Mouse (Mus musculus): Measurements from ENCODE around the gene Cmc1. TPM values are rescaled to one million over a fixed set of nuclear protein-coding genes. Genes with fewer than 3 reads are reported as not detected.
"Not testable (repeated sequence)": the region's sequence is repeated elsewhere in the genome, so short reads cannot be mapped to it uniquely, and the experiment has no call there.

Cmc1 gene
- total RNA-seq, 2 experiments from 2014 or later: 12.4 to 15.1 TPM

- peak in 1 of 2 experiments; percentile 4 for DNase-seq (ENCODE audit: low spot score in 2 of 2)
- intact Hi-C loops (cut with DNase I): loop anchor here (5.0 kb wide), 1 partner anchor 108 kb away; the partner anchor contains the start of gene Azi2
Measured at GRCm38 (mm10) chr9:118150429-118151220, 648 bp upstream of the Cmc1 start.

GRCm38 (mm10) chr9:118140356-118140755, 9.6 kb downstream of the Cmc1 start:
- DNase-seq (ENCODE audit: low spot score in 2 of 2); intact Hi-C loops (cut with DNase I): not testable (repeated sequence)

- no peak for DNase-seq (ENCODE audit: low spot score in 2 of 2)
- intact Hi-C loops (cut with DNase I): no loop called here
Measured at GRCm38 (mm10) chr9:118110360-118110710, 39.6 kb downstream of the Cmc1 start.

- intact Hi-C loops (cut with DNase I): no loop called here
- no peak for DNase-seq (ENCODE audit: low spot score in 2 of 2)
Measured at GRCm38 (mm10) chr9:118109697-118110359, 40.1 kb downstream of the Cmc1 start.

- intact Hi-C loops (cut with DNase I): no loop called here
- DNase-seq (ENCODE audit: low spot score in 2 of 2): peak; percentile 15 to 57
Measured at GRCm38 (mm10) chr9:118108527-118109011, 41.4 kb downstream of the Cmc1 start.

- intact Hi-C loops (cut with DNase I): no loop called here
- DNase-seq (ENCODE audit: low spot score in 2 of 2): no peak
Measured at GRCm38 (mm10) chr9:118101802-118102201, 48.2 kb downstream of the Cmc1 start.

GRCm38 (mm10) chr9:118100484-118100883, 49.5 kb downstream of the Cmc1 start:
- DNase-seq (ENCODE audit: low spot score in 2 of 2): no peak
- intact Hi-C loops (cut with DNase I): no loop called here

- intact Hi-C loops (cut with DNase I): loop anchor here (1.0 kb wide), 1 partner anchor 390 kb away; no protein-coding TSS in a partner anchor
- peak; percentile 6 to 33 for DNase-seq (ENCODE audit: low spot score in 2 of 2)
Measured at GRCm38 (mm10) chr9:118099395-118099794, 50.6 kb downstream of the Cmc1 start.

GRCm38 (mm10) chr9:118083834-118084233, 66.1 kb downstream of the Cmc1 start:
- intact Hi-C loops (cut with DNase I): no loop called here
- no peak for DNase-seq (ENCODE audit: low spot score in 2 of 2)

- intact Hi-C loops (cut with DNase I): no loop called here
- DNase-seq (ENCODE audit: low spot score in 2 of 2): no peak
Measured at GRCm38 (mm10) chr9:118082575-118083431, 67.2 kb downstream of the Cmc1 start.

GRCm38 (mm10) chr9:118073358-118073757, 76.6 kb downstream of the Cmc1 start:
- intact Hi-C loops (cut with DNase I): no loop called here

GRCm38 (mm10) chr9:118072101-118072500, 77.9 kb downstream of the Cmc1 start:
- intact Hi-C loops (cut with DNase I): no loop called here
- no peak for DNase-seq (ENCODE audit: low spot score in 2 of 2)

More at GRCm38 (mm10) chr9:118073358-118073757, 76.6 kb downstream of the Cmc1 start:
- DNase-seq (ENCODE audit: low spot score in 2 of 2): no peak

GRCm38 (mm10) chr9:118071337-118071736, 78.6 kb downstream of the Cmc1 start:
- no peak for DNase-seq (ENCODE audit: low spot score in 2 of 2)
- intact Hi-C loops (cut with DNase I): no loop called here

- intact Hi-C loops (cut with DNase I): no loop called here
Measured at GRCm38 (mm10) chr9:118070442-118070841, 79.5 kb downstream of the Cmc1 start.

GRCm38 (mm10) chr9:118059101-118059500, 90.9 kb downstream of the Cmc1 start:
- intact Hi-C loops (cut with DNase I): no loop called here
- DNase-seq (ENCODE audit: low spot score in 2 of 2): no peak

More at GRCm38 (mm10) chr9:118070442-118070841, 79.5 kb downstream of the Cmc1 start:
- no peak for DNase-seq (ENCODE audit: low spot score in 2 of 2)

- intact Hi-C loops (cut with DNase I): loop anchor here (2.0 kb wide), 1 partner anchor 436 kb away; no protein-coding TSS in a partner anchor
Measured at GRCm38 (mm10) chr9:118053286-118053685, 96.7 kb downstream of the Cmc1 start.

GRCm38 (mm10) chr9:118045011-118045533, 104.9 kb downstream of the Cmc1 start:
- intact Hi-C loops (cut with DNase I): no loop called here
- no peak for DNase-seq (ENCODE audit: low spot score in 2 of 2)

More at GRCm38 (mm10) chr9:118053286-118053685, 96.7 kb downstream of the Cmc1 start:
- DNase-seq (ENCODE audit: low spot score in 2 of 2): no peak

- DNase-seq (ENCODE audit: low spot score in 2 of 2): no peak
- intact Hi-C loops (cut with DNase I): loop anchor here (5.0 kb wide), 2 partner anchors 109 to 464 kb away; partner anchors contain the start of genes Cmc1 and Golga4
Measured at GRCm38 (mm10) chr9:118043581-118043980, 106.4 kb downstream of the Cmc1 start.

GRCm38 (mm10) chr9:118042738-118043137, 107.2 kb downstream of the Cmc1 start:
- intact Hi-C loops (cut with DNase I): loop anchor here (5.0 kb wide), 2 partner anchors 110 to 465 kb away; partner anchors contain the start of genes Cmc1 and Golga4
- no peak for DNase-seq (ENCODE audit: low spot score in 2 of 2)
